Mouse (Mus musculus): ENCODE data around the gene Nphs1. TPM values are rescaled to one million over a fixed set of nuclear protein-coding genes. Genes with fewer than 3 reads are reported as not detected.

The Nphs1 gene
- not detected in 4 replicates for total RNA-seq (2023)

DNA sequence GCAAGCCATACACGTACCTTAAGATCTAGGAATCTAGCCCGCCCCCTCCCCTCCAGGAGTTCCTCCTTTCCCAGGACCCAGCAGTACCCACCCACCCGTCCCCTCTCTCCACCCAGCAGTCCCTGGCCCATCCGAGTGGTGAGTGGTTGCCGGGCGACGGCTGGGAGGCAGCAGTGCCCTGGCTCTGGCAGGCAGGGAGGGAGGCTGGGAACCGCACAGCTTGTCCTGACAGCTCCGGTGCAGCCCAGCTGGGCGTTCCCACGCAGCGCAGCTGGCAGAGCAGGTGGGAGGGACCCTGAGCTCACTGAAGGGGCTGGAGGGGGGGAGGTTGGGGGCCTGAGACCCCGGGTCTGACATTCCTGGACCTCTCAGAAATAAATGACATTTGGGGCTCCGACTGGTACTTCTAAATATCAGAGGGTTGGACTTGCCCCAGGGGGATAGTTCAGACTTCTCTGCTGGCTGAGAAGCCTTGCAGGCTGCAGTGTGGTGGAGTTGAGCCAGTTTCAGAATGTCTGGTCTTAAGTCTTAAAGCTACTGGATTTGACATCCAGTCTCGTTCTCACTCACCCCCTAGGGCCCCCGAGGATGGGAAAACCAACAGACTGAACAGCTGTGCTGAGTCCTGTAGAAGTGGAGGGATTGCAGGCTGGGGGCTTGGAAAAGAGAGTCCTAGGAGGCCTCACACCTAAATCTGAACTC, at the start of gene Nphs1, which contains the start of gene Kirrel2:
Gene Nphs1, plus strand, starts transcription at position 687 of the 702 bp plus-strand sequence.
Gene Kirrel2, minus strand, starts transcription at position 62 of the 702 bp plus-strand sequence.

DNA sequence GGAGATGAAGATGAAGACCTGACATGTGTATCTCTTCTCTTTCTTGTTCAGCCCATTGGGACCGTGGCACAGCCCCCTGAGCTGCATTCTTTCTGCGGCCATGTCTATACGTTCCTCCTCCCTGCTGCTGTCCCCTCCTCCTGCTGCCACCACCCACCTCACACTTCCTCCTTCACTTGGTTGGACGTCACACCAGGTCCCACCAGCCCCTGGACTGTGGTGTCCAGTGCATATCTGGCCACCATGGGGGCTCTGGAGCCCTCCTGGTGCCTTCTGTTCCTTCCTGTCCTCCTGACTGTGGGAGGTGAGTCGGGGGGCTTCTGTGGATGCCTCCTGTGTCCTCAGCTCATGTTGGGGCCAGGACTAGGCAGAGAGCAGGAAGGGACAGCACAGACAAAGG, 44.5 kb upstream of the Nphs1 start, which contains the start of gene Tyrobp:
Gene Tyrobp, plus strand, starts transcription at position 165 of the 400 bp plus-strand sequence.

DNA sequence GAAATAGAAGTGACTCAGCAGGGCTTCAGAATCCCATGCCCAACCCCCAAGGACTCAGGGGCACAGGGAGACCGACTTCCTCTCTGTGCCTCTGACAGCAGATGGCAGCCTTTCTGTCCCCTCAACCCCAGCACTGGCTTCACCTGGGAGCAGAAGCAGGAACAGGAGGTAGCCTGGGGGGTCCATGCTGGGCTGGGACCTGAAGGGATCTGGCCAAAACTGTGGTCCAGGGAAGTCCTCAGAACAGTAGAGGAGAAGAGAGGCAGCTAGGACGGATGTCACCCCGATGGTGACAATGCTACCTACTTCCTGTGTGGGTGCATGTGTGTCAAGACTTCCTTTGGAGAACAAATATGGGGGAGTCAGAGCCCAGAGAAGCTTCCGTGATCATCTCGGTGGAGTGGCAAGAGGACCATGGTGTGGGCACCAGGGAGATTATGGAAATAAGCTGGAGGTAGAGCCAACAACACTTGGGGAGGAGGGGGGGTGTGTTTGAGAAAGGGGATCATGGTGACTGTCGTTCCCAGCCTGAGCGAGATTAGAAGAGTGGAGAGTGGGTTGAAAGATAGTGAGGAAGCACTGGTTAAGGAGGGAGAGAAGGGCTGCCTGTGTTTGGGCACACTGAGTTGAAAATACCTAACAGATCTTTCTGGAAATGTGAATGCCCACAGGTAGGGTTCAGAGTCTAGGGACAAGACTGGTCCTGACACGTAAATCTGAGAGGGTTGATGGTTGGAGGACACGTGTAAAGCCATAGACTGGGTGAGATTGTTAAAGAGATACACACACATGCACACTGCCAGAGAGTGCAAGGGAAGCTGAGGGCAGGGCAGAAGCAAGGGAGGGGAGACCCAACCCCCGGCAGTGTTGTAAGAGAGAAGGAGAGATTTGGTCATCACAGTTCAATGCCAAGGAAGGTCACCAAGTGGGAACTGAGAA, 38.3 kb upstream of the Nphs1 start, which contains the start of gene Hcst:
Gene Hcst, minus strand, starts transcription at position 294 of the 939 bp plus-strand sequence.

DNA sequence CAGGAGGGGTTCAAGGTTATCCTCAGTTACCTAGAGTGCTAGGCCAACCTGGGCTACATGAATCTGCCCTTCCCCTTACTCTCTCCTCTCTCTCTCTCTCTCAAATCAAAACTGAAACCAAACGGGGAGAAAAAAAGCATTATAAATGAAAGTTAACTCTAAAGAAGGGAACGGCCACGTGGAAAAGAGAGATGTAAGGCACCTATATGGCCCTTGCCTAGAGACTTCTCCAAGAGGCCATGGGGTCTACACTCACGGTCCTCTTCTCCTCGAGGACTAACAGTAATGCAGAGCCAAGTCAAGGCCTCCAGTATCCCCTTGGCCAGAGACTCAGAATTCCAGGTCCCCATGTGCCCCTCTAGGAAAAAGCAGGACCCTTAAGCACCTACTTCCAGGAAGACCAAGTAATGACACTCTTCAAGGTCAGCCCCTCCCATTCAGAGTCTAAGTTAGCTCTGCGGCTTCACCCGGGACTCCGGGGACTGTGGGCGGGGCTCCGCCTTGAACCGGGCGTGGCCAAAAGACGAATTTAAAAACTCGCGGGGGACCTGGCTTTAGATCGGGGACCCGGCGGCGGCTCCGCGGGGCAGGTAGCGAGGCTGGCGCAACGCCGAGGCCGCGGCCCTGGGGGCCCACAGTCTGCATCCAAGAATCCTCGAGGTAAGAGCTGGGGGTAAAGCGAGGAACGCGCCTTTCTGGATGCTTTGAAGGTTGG, 36.8 kb upstream of the Nphs1 start, which contains the start of gene Nfkbid:
Gene Nfkbid, plus strand, starts transcription at position 558 of the 715 bp plus-strand sequence.

DNA sequence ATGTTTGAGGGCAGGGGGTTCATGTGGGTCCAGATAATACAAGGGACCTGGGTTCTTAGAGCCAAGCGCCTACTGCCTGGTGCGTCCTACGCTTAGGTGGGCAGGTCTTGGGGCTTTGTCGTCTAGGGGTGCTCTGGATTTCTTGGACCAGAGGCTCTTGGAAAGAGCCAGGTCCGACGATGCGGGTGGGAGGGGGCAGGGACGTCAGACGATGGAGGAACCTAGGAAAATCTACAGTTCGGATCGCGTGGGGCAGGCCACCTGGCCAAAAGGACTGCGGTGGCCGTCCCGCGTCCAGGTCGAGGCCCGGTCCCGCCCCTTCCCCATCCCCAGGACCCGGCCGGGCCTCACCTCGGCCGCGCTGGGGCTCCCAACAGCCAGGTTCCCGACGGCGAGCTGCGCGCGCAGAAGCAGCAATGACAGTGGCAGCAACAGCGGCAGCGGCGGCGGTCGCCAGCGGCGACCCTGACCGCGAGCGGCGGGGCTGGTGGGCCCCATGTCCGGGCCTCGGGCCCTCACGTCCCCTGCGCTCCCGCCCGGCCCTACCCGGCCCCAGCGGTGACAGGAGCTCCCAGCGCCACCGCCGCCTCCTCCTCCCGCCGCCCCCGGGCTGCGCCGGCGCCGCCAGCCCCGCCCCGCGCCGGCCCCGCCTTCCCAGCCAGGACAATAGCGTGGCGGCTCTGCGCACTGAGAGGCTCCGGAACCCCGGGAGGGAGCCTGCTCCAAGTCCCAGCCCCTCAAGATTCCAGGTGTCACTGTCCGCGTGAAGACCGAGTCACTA, 13.0 kb upstream of the Nphs1 start, which contains the start of gene Aplp1:
Gene Aplp1, minus strand, starts transcription at position 565 of the 781 bp plus-strand sequence.

DNA sequence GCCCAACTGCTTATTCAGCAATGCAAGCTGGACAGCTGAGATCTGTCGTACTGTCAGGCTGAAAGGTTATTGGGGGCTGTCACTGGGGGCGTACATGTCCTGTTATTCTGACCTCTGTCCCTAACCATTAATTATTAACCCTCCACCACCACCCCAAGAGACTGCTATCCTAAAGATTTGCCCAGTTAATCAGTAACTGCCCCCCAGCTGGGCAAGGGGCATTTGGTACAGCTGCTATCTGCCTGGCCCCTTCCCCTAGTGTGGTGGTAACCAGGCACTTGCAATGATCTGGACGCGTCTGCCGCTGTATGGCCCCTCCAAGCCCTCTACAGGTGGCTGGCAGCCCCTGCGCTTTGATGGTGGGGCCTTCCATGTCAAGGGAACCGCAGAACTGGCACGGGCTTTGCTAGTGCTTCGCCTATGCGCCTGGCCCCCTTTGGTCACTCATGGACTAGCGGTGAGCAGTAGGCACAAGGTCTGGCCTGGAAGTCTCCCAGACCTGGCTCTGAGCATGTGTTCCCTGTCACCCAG, 35.4 kb downstream of the Nphs1 start, which contains the start of gene Prodh2:
Gene Prodh2, plus strand, starts transcription at position 222 of the 531 bp plus-strand sequence.

DNA sequence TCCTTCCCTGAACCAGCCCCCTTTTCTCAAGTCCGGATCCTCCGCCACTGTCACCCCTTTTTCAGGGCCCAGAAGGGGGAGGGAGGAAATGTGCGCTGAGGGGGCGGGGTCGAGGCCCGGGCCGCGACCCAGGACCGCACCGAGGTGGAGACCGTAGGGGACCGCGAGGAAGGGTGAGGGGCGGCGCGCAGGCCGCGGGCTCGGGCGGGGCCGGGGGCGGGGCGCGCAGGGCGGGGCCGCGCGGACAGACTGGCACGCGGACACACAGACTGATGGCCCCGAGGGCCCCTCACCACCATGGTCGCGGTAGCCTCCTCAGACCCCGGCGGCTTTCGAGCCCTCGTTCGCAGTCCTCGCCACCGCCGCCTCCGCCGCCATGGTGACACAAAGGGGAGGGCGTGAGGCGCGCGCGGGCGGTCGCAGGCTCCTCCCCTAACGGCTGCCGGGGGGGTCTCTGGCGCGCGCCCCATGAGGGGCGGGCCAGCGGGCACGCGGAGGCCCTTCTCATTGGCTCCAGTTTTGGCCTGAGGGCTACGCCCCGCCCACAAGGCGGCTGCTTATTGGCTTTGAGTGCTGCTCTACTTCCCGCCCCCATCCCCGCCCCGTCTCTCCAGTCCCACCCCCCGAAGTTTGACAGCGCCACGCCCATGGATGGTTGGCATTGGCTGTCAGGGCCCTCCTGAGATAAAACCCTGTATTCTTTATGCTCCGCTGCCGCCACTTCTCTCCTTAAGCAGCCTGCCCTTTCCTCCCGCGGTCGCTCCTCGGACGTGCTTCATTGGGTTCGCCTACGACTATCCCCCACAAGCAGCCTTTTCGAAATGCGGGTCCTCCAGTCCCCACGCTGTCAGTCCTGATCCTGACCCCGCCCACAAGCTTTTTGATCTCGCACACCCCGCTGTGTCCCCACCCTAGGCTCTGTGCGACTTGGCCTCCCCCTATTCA, 76.8 kb downstream of the Nphs1 start, which contains the start of gene Arhgap33:
Gene Arhgap33, minus strand, starts transcription at position 428 of the 945 bp plus-strand sequence.

Other genes starting within 250 kb of the Nphs1 start
- gene Polr2i, start 226.4 kb upstream of the Nphs1 start, total RNA-seq (2023): 34.3 to 44.9 TPM (median 41.8 TPM) in 4 replicates
- gene Tbcb, start 226.0 kb upstream of the Nphs1 start, total RNA-seq (2023): 30.0 to 41.9 TPM (median 35.3 TPM) in 4 replicates
- not detected in 4 replicates for gene Ovol3, start 222.6 kb upstream of the Nphs1 start, total RNA-seq (2023)
- 1.2 to 2.7 TPM (median 1.7 TPM) in 4 replicates for gene Thap8, start 178.2 kb upstream of the Nphs1 start, total RNA-seq (2023)
- 6.4 to 9.9 TPM (median 8.2 TPM) in 4 replicates for gene Wdr62, start 177.9 kb upstream of the Nphs1 start, total RNA-seq (2023)
- 1.2 TPM in 1 of 4 replicates, not detected in the others for gene Clip3, start 166.6 kb upstream of the Nphs1 start, total RNA-seq (2023)
- 67.8 to 84.6 TPM (median 78.6 TPM) in 4 replicates for gene Alkbh6, start 149.6 kb upstream of the Nphs1 start, total RNA-seq (2023)
- gene Syne4, start 143.5 kb upstream of the Nphs1 start, total RNA-seq (2023): 3.5 to 6.6 TPM (median 5.7 TPM) in 4 replicates
- 4.5 to 5.6 TPM (median 5.1 TPM) in 4 replicates for gene E130208F15Rik, start 136.6 kb upstream of the Nphs1 start, total RNA-seq (2023)
- 17.4 to 20.4 TPM (median 17.5 TPM) in 4 replicates for gene Sdhaf1, start 134.4 kb upstream of the Nphs1 start, total RNA-seq (2023)
- not detected in 4 replicates for gene Lrfn3, start 95.5 kb upstream of the Nphs1 start, total RNA-seq (2023)
- gene Tyrobp, start 44.6 kb upstream of the Nphs1 start, total RNA-seq (2023): 63.3 to 80.1 TPM (median 74.7 TPM) in 4 replicates
- 34.8 to 42.0 TPM (median 39.2 TPM) in 4 replicates for gene Hcst, start 38.5 kb upstream of the Nphs1 start, total RNA-seq (2023)
- 332 to 428 TPM (median 371 TPM) in 4 replicates for gene Nfkbid, start 36.6 kb upstream of the Nphs1 start, total RNA-seq (2023)
- gene Aplp1, start 12.8 kb upstream of the Nphs1 start, total RNA-seq (2023): 0.22 TPM in 1 of 4 replicates, not detected in the others
- not detected in 4 replicates for gene Kirrel2, start 625 bp upstream of the Nphs1 start, total RNA-seq (2023)
- not detected in 4 replicates for gene Prodh2, start 35.3 kb downstream of the Nphs1 start, total RNA-seq (2023)
- gene Arhgap33, start 76.7 kb downstream of the Nphs1 start, total RNA-seq (2023): 14.2 to 18.7 TPM (median 16.3 TPM) in 4 replicates
- 2.2 to 3.1 TPM (median 2.7 TPM) in 4 replicates for gene Hspb6, start 93.9 kb downstream of the Nphs1 start, total RNA-seq (2023)
- gene Proser3, start 94.0 kb downstream of the Nphs1 start, total RNA-seq (2023): 10.2 to 18.1 TPM (median 13.6 TPM) in 4 replicates
- gene Lin37, start 101.5 kb downstream of the Nphs1 start, total RNA-seq (2023): 38.9 to 50.0 TPM (median 41.5 TPM) in 4 replicates
- gene U2af1l4, start 105.0 kb downstream of the Nphs1 start, total RNA-seq (2023): 106 to 140 TPM (median 111 TPM) in 4 replicates
- gene Gm49396, start 105.0 kb downstream of the Nphs1 start, total RNA-seq (2023): 9.2 to 12.8 TPM (median 11.8 TPM) in 4 replicates
- gene Psenen, start 105.3 kb downstream of the Nphs1 start, total RNA-seq (2023): 135 to 152 TPM (median 138 TPM) in 4 replicates
- 5.6 to 11.7 TPM (median 8.2 TPM) in 4 replicates for gene Igflr1, start 107.1 kb downstream of the Nphs1 start, total RNA-seq (2023)
- 104 to 116 TPM (median 108 TPM) in 4 replicates for gene Kmt2b, start 130.4 kb downstream of the Nphs1 start, total RNA-seq (2023)
- 0.82 to 1.9 TPM (median 1.6 TPM) in 4 replicates for gene Zbtb32, start 140.6 kb downstream of the Nphs1 start, total RNA-seq (2023)
- 0.70 TPM in 1 of 4 replicates, not detected in the others for gene Upk1a, start 154.5 kb downstream of the Nphs1 start, total RNA-seq (2023)
- gene Cox6b1, start 167.8 kb downstream of the Nphs1 start, total RNA-seq (2023): 177 to 214 TPM (median 201 TPM) in 4 replicates
- not detected in 4 replicates for gene Etv2, start 177.5 kb downstream of the Nphs1 start, total RNA-seq (2023)
- gene Rbm42, start 192.0 kb downstream of the Nphs1 start, total RNA-seq (2023): 87.7 to 100 TPM (median 92.3 TPM) in 4 replicates
- gene Haus5, start 206.7 kb downstream of the Nphs1 start, total RNA-seq (2023): 56.1 to 64.2 TPM (median 59.9 TPM) in 4 replicates
- not detected in 4 replicates for gene Pmis2, start 213.3 kb downstream of the Nphs1 start, total RNA-seq (2023)
- gene 2200002J24Rik, start 240.6 kb downstream of the Nphs1 start, total RNA-seq (2023): not detected in 4 replicates